24 mouse cellular contexts compared by ENCODE assay signal in the genomic region with DNA sequence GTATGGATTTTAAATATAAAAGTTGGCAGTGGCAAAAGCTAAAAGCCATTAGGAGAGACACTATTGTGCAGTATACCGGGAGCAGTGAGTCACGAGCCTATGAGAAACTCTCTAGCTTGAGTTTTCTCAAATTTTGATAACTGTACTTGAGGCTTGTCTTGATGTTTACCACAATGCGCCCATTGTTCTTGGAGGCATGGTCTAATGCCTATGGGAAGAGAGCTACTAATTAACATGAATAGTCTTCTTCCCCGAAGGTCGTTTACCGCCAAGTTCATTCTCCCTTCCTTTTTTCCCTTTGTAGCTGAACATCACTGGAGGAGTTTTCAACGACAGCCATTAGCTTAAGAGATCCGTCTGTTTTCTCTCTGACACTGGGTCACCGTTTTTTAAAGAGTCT.
"Had no signal": no experiment of that assay in that cellular context is flagged by ENCODE, and none has a peak within 500 bp of the region (broad histone marks: within the 10 kb centered on the region; RNA-seq: fewer than 3 reads in every experiment).

No protein-coding gene starts in this region.

- H3K4me1 ChIP-seq: kidney, embryonic 15.5 days; limb, embryonic 10.5 days; limb, embryonic 13.5 days; liver, embryonic 12.5 days; liver, embryonic 15.5 days; lung, embryonic 15.5 days; megakaryocyte, embryonic 14.5 days; midbrain, embryonic 10.5 days; midbrain, embryonic 13.5 days; stomach, embryonic 15.5 days had no signal

- H3K27ac ChIP-seq: kidney, embryonic 15.5 days; left cerebral cortex, adult 2 months; limb, embryonic 10.5 days; limb, embryonic 13.5 days; liver, embryonic 12.5 days; liver, embryonic 15.5 days; lung, embryonic 15.5 days; midbrain, embryonic 10.5 days; midbrain, embryonic 13.5 days; stomach, embryonic 15.5 days had no signal

- ATAC-seq: liver, embryonic 12.5 days; midbrain, embryonic 13.5 days; midbrain, embryonic 16.5 days had no signal

- H3K9me3 ChIP-seq: kidney, embryonic 15.5 days; limb, embryonic 10.5 days; limb, embryonic 13.5 days; liver, embryonic 12.5 days; liver, embryonic 15.5 days; lung, embryonic 15.5 days; midbrain, embryonic 10.5 days; midbrain, embryonic 13.5 days; stomach, embryonic 15.5 days had no signal

- H3K36me3 ChIP-seq: kidney, embryonic 15.5 days; limb, embryonic 10.5 days; limb, embryonic 13.5 days; liver, embryonic 12.5 days; liver, embryonic 15.5 days; lung, embryonic 15.5 days; midbrain, embryonic 10.5 days; midbrain, embryonic 13.5 days; stomach, embryonic 15.5 days had no signal

- H3K4me3 ChIP-seq: kidney, embryonic 15.5 days; left cerebral cortex, adult 2 months; limb, embryonic 10.5 days; limb, embryonic 13.5 days; liver, embryonic 12.5 days; liver, embryonic 15.5 days; lung, embryonic 15.5 days; megakaryocyte, embryonic 14.5 days; midbrain, embryonic 10.5 days; midbrain, embryonic 13.5 days; myocyte; stomach, embryonic 15.5 days had no signal

- DNase-seq: kidney, adult 11 months; kidney, adult 8-10 months; kidney, postnatal 10 days; kidney, postnatal 36 days; layer of hippocampus, postnatal 36 days; liver; lung, adult 18-20 months; lung, postnatal 10 days; lung, postnatal 36 days; right cerebral cortex, postnatal 4 days; thymus, postnatal 36 days had no signal

- H3K27me3 ChIP-seq: liver, embryonic 12.5 days; liver, embryonic 15.5 days; lung, embryonic 15.5 days; megakaryocyte, embryonic 14.5 days; midbrain, embryonic 13.5 days; stomach, embryonic 15.5 days had no signal

- H3K4me2 ChIP-seq: kidney, embryonic 15.5 days; limb, embryonic 13.5 days; liver, embryonic 12.5 days; liver, embryonic 15.5 days; lung, embryonic 15.5 days; midbrain, embryonic 13.5 days; stomach, embryonic 15.5 days had no signal

- H3K9ac ChIP-seq: kidney, embryonic 15.5 days; limb, embryonic 13.5 days; liver, embryonic 12.5 days; liver, embryonic 15.5 days; lung, embryonic 15.5 days; midbrain, embryonic 13.5 days; stomach, embryonic 15.5 days had no signal
